Mouse (Mus musculus): ENCODE data around the gene Tmem259. TPM values are rescaled to one million over a fixed set of nuclear protein-coding genes. Genes with fewer than 3 reads are reported as not detected.

Gene Tmem259
- polyA plus RNA-seq, 1 experiment from 2014 or later = 13.4 TPM

- Histone ChIP-seq H3K4me1 (ENCODE audit: control insufficient read depth, insufficient read depth, low read length) (peaks cover 22% of the 10 kb centered on the region), H3K4me2 (ENCODE audit: low read length) (peak overlapping the region; percentile 95), H3K27ac (ENCODE audit: low read depth, low read length) (peak overlapping the region; percentile 95; the same call in 1 of the 2 replicates), H3K4me3 (ENCODE audit: low read depth, low read length) (peak overlapping the region; percentile 73), H3K9ac (ENCODE audit: low read length) (peak overlapping the region; percentile 75; the same call in 1 of the 2 replicates), H3K27me3 (replicated peaks; ENCODE audit: control insufficient read depth, insufficient read depth, low read length) (peaks cover 38% of the 10 kb centered on the region), H3K9me3 (replicated peaks; ENCODE audit: control insufficient read depth, low read length) (peaks cover 2% of the 10 kb centered on the region; the same call in 1 of the 2 replicates), H3K36me3 (ENCODE audit: control insufficient read depth, insufficient read depth, low read length) (0 out of 2 replicates have a peak, but pooled peaks cover 3% of the 10 kb centered on the region)
- DNase-seq (ENCODE audit: low spot score) = no peak
- WGBS = 53% methylated on average over 6 of the region's 6 CpGs
- no peak for ATAC-seq
Measured at GRCm38 (mm10) chr10:79986232-79986878, 2.2 kb upstream of the Tmem259 start.

- peak overlapping the region; percentile 95 for H3K27ac ChIP-seq (ENCODE audit: low read depth, low read length)
- 0 out of 2 replicates have a peak, but pooled peaks cover 7% of the 10 kb centered on the region for H3K36me3 ChIP-seq (ENCODE audit: control insufficient read depth, insufficient read depth, low read length)
- DNase-seq (ENCODE audit: low spot score) (peak; percentile 66), ATAC-seq (peak; percentile 25; the same call in 1 of the 2 replicates)
- peak overlapping the region; percentile 75 for H3K9ac ChIP-seq (ENCODE audit: low read length)
- H3K4me3 ChIP-seq (ENCODE audit: low read depth, low read length) = peak overlapping the region; percentile 73
- 4% methylated on average over 35 of the region's 35 CpGs for WGBS
- peak overlapping the region; percentile 95 for H3K4me2 ChIP-seq (ENCODE audit: low read length)
- peaks cover 36% of the 10 kb centered on the region for H3K27me3 ChIP-seq (replicated peaks; ENCODE audit: control insufficient read depth, insufficient read depth, low read length)
- no peaks in the 10 kb centered on the region for H3K9me3 ChIP-seq (replicated peaks; ENCODE audit: control insufficient read depth, low read length)
- peaks cover 22% of the 10 kb centered on the region for H3K4me1 ChIP-seq (ENCODE audit: control insufficient read depth, insufficient read depth, low read length)
Measured at GRCm38 (mm10) chr10:79985334-79986231, 1.5 kb upstream of the Tmem259 start.

GRCm38 (mm10) chr10:79984871-79985270 lies 741 bp upstream of the Tmem259 start:
- H3K27me3 ChIP-seq (replicated peaks; ENCODE audit: control insufficient read depth, insufficient read depth, low read length) = peaks cover 32% of the 10 kb centered on the region
- peak overlapping the region; percentile 73 for H3K4me3 ChIP-seq (ENCODE audit: low read depth, low read length)
- ATAC-seq (peak; percentile 95), DNase-seq (ENCODE audit: low spot score) (peak; percentile 100)
- H3K27ac ChIP-seq (ENCODE audit: low read depth, low read length) = peak overlapping the region; percentile 95
- H3K36me3 ChIP-seq (ENCODE audit: control insufficient read depth, insufficient read depth, low read length) = 0 out of 2 replicates have a peak, but pooled peaks cover 15% of the 10 kb centered on the region
- peak overlapping the region; percentile 95 for H3K4me2 ChIP-seq (ENCODE audit: low read length)
- H3K4me1 ChIP-seq (ENCODE audit: control insufficient read depth, insufficient read depth, low read length) = peaks cover 22% of the 10 kb centered on the region
- under 1% methylated on average over 22 of the region's 22 CpGs for WGBS
- peak overlapping the region; percentile 87 for H3K9ac ChIP-seq (ENCODE audit: low read length)
- no peaks in the 10 kb centered on the region for H3K9me3 ChIP-seq (replicated peaks; ENCODE audit: control insufficient read depth, low read length)

GRCm38 (mm10) chr10:79983670-79984069 lies 460 bp downstream of the Tmem259 start:
- H3K4me3 ChIP-seq (ENCODE audit: low read depth, low read length) = peak overlapping the region; percentile 73
- ATAC-seq = 0 out of 2 replicates have a peak, but pooled peaks have one; percentile 3
- WGBS = 2% methylated on average over 16 of the region's 21 CpGs
- DNase-seq (ENCODE audit: low spot score) = peak; percentile 53
- peak overlapping the region; percentile 95 for H3K27ac ChIP-seq (ENCODE audit: low read depth, low read length)
- H3K9ac ChIP-seq (ENCODE audit: low read length) = peak overlapping the region; percentile 87
- peaks cover 26% of the 10 kb centered on the region for H3K36me3 ChIP-seq (ENCODE audit: control insufficient read depth, insufficient read depth, low read length)
- H3K9me3 ChIP-seq (replicated peaks; ENCODE audit: control insufficient read depth, low read length) = no peaks in the 10 kb centered on the region
- H3K27me3 ChIP-seq (replicated peaks; ENCODE audit: control insufficient read depth, insufficient read depth, low read length) = peaks cover 20% of the 10 kb centered on the region
- peak overlapping the region; percentile 95 for H3K4me2 ChIP-seq (ENCODE audit: low read length)
- peaks cover 22% of the 10 kb centered on the region for H3K4me1 ChIP-seq (ENCODE audit: control insufficient read depth, insufficient read depth, low read length)

GRCm38 (mm10) chr10:79983205-79983604 lies 925 bp downstream of the Tmem259 start:
- peaks cover 20% of the 10 kb centered on the region for H3K4me1 ChIP-seq (ENCODE audit: control insufficient read depth, insufficient read depth, low read length)
- 77% methylated on average over 5 of the region's 5 CpGs for WGBS
- H3K9me3 ChIP-seq (replicated peaks; ENCODE audit: control insufficient read depth, low read length) = no peaks in the 10 kb centered on the region
- DNase-seq (ENCODE audit: low spot score) (no peak), ATAC-seq (no peak)
- peak overlapping the region; percentile 95 for H3K4me2 ChIP-seq (ENCODE audit: low read length)
- peaks cover 31% of the 10 kb centered on the region for H3K36me3 ChIP-seq (ENCODE audit: control insufficient read depth, insufficient read depth, low read length)
- peak overlapping the region; percentile 73 for H3K4me3 ChIP-seq (ENCODE audit: low read depth, low read length)
- no peak overlapping the region for H3K27ac ChIP-seq (ENCODE audit: low read depth, low read length)
- peaks cover 15% of the 10 kb centered on the region for H3K27me3 ChIP-seq (replicated peaks; ENCODE audit: control insufficient read depth, insufficient read depth, low read length)
- H3K9ac ChIP-seq (ENCODE audit: low read length) = peak overlapping the region; percentile 87

- DNase-seq (ENCODE audit: low spot score) = no peak
- peaks cover 63% of the 10 kb centered on the region for H3K36me3 ChIP-seq (ENCODE audit: control insufficient read depth, insufficient read depth, low read length)
Measured at GRCm38 (mm10) chr10:79979401-79980155, 4.6 kb downstream of the Tmem259 start.

GRCm38 (mm10) chr10:79978061-79978460 lies 6.1 kb downstream of the Tmem259 start:
- Histone ChIP-seq H3K4me1 (ENCODE audit: control insufficient read depth, insufficient read depth, low read length) (peaks cover 8% of the 10 kb centered on the region), H3K36me3 (ENCODE audit: control insufficient read depth, insufficient read depth, low read length) (peaks cover 69% of the 10 kb centered on the region), H3K27ac (ENCODE audit: low read depth, low read length) (no peak overlapping the region), H3K9me3 (replicated peaks; ENCODE audit: control insufficient read depth, low read length) (no peaks in the 10 kb centered on the region), H3K4me3 (ENCODE audit: low read depth, low read length) (no peak overlapping the region), H3K27me3 (replicated peaks; ENCODE audit: control insufficient read depth, insufficient read depth, low read length) (no peaks in the 10 kb centered on the region), H3K9ac (ENCODE audit: low read length) (no peak overlapping the region), H3K4me2 (ENCODE audit: low read length) (no peak overlapping the region)
- WGBS = 96% methylated on average over 21 of the region's 21 CpGs
- DNase-seq (ENCODE audit: low spot score) (no peak), ATAC-seq (no peak)

More at GRCm38 (mm10) chr10:79979401-79980155, 4.6 kb downstream of the Tmem259 start:
- Histone ChIP-seq H3K9ac (ENCODE audit: low read length) (no peak overlapping the region), H3K9me3 (replicated peaks; ENCODE audit: control insufficient read depth, low read length) (no peaks in the 10 kb centered on the region), H3K4me3 (ENCODE audit: low read depth, low read length) (no peak overlapping the region), H3K4me1 (ENCODE audit: control insufficient read depth, insufficient read depth, low read length) (peaks cover 13% of the 10 kb centered on the region), H3K27ac (ENCODE audit: low read depth, low read length) (no peak overlapping the region), H3K4me2 (ENCODE audit: low read length) (no peak overlapping the region), H3K27me3 (replicated peaks; ENCODE audit: control insufficient read depth, insufficient read depth, low read length) (no peaks in the 10 kb centered on the region)
- no peak for ATAC-seq
- 91% methylated on average over 22 of the region's 22 CpGs for WGBS

- Histone ChIP-seq H3K9ac (ENCODE audit: low read length) (no peak overlapping the region), H3K4me3 (ENCODE audit: low read depth, low read length) (no peak overlapping the region), H3K36me3 (ENCODE audit: control insufficient read depth, insufficient read depth, low read length) (peaks cover 69% of the 10 kb centered on the region), H3K27me3 (replicated peaks; ENCODE audit: control insufficient read depth, insufficient read depth, low read length) (0 out of 2 replicates have a peak, but pooled peaks cover 5% of the 10 kb centered on the region), H3K27ac (ENCODE audit: low read depth, low read length) (no peak overlapping the region), H3K4me1 (ENCODE audit: control insufficient read depth, insufficient read depth, low read length) (0 out of 2 replicates have a peak, but pooled peaks cover under 1% of the 10 kb centered on the region), H3K4me2 (ENCODE audit: low read length) (no peak overlapping the region), H3K9me3 (replicated peaks; ENCODE audit: control insufficient read depth, low read length) (no peaks in the 10 kb centered on the region)
- WGBS = 85% methylated on average over 27 of the region's 28 CpGs
- ATAC-seq (no peak), DNase-seq (ENCODE audit: low spot score) (no peak)
Measured at GRCm38 (mm10) chr10:79977324-79977723, 6.8 kb downstream of the Tmem259 start.

Data from forebrain, embryonic 14.5 days (tissue).